Mouse (Mus musculus) urinary bladder, adult 2 months (tissue): ENCODE measurements around the gene Trabd2b. TPM values are rescaled to one million over a fixed set of nuclear protein-coding genes. Genes with fewer than 3 reads are reported as not detected.

Experiments used
- DNase-seq: peaks from one replicate; pipeline ENCODE4 v3.0.0; 2022; ENCODE audit warnings: low spot score
- polyA plus RNA-seq: library from polyadenylated mRNA; depleted of rRNA; stranded (reverse); fragments of >200 nt; gene quantifications from 2 replicates; pipeline ENCODE4 v1.2.3, GENCODE M21; 2012

The Trabd2b gene
- polyA plus RNA-seq, 1 experiment = 6.1 TPM

DNA sequence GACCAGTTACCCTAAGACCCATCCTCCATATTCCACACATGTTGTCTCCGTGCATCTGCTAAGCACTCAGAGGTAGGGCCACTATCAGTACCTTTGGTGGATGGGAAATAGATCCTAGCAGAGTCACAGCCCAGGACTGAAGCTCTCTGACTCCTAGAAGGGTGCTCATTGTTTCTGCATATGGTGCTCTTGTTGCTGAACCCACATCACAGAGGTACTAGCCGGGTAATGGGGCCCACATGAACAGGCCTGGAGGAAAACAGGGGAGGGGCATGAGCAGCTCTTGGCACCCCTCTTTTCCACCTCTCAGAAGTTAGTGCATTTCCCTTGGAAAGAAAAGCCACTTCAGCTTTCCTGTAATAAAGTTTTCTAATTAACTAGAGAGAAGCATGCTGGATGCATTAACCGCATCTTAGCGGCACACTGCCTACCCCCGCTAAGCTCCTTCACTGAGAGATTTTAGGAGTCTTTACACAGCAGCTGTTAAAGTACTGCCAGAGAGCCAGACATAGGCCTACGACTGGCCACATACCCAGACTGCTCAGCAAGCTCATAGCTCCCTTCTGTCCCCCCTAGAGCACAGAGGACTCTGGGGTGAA lies 131.0 kb downstream of the Trabd2b start:
- no peak for DNase-seq

DNA sequence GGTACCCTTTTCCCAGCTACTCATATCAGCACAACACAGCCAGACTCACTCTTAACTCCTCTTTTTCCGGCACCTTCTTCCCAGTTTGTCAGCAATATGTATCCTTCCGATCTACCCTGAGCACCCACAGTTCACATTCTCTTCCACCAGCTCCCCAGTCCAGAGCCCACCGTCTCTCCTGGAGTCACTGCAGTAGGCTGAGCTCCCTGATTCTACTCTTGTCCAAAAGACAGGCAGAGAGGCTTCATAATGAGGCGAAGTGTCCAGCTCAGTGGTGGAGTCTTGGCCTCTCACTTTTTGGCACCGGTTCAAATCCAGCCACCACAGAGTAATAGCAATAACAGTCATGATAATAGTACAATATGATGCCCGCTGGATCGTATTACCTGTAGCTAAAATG lies 133.5 kb downstream of the Trabd2b start:
- no peak for DNase-seq

DNA sequence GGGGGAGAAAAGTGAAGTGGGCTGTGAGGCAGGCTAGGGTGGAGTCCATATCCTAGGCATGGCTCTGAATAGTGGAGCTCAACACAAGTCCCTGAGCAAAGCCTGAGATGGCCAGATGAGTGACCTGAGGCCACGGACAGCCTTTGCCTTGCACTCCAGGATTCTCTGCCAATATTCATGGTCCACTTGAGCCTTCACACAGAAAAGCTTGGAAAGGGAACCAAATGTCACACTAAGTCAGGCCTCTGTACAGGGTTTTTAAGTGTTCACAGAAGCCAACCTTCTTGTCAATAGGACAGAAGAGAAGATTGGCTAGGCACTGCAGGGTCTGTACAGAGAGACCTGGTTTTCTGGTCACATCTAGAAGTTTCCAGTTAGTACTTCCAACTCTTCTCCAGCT lies 134.7 kb downstream of the Trabd2b start:
- no peak for DNase-seq

DNA sequence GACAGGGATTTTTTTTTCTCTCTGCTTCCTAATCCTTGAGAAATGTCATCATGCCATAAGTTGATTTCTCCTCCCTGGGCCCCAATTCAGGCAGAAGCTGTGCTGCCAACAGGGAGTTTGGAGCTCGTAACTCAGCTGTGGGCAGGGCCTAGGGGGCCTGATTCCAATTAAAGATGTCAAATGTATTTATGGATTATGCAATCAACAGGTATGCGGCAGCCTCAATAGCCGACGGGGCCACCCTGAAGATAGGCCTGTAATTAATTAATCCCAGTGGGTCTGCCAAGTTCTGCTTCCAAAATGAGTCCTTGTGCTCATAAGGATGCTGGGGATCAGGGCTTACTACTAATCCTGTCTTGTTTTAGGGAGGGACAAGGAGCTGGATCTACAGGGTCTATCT lies 135.6 kb downstream of the Trabd2b start:
- DNase-seq = no peak

DNA sequence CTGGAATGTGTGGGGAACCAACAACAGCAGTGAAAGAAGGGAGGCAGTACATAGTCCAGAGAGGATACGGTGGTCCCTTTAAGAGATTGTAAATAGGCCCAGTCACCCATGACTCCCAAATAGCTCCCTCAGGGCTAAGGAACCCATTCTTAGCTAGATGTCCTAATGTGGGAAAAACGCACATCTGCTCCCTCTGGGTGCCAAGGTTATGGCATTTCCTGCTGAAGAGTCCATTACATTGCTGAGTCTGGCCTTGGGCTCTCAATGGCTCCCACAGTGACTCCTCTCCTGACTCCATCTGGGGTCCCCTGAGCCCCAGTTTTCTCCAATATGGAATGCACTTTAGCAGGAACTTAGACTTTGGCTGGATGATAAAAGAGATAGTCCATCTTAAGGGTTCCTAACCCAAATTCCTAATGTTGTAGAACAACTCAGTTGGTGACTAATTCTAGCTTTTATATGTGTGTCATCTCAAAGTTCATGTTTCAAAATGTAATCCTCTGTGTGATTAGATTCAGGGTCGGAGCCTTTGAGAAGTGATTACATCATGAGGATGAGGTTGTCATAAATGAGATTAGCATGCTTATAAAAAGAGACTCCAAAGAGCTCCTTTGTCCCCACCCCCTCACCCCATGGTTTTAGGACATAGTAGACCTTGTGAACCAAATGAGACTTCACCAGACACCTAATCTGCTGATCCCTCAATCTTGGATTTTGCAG lies 139.1 kb downstream of the Trabd2b start:
- DNase-seq = no peak

DNA sequence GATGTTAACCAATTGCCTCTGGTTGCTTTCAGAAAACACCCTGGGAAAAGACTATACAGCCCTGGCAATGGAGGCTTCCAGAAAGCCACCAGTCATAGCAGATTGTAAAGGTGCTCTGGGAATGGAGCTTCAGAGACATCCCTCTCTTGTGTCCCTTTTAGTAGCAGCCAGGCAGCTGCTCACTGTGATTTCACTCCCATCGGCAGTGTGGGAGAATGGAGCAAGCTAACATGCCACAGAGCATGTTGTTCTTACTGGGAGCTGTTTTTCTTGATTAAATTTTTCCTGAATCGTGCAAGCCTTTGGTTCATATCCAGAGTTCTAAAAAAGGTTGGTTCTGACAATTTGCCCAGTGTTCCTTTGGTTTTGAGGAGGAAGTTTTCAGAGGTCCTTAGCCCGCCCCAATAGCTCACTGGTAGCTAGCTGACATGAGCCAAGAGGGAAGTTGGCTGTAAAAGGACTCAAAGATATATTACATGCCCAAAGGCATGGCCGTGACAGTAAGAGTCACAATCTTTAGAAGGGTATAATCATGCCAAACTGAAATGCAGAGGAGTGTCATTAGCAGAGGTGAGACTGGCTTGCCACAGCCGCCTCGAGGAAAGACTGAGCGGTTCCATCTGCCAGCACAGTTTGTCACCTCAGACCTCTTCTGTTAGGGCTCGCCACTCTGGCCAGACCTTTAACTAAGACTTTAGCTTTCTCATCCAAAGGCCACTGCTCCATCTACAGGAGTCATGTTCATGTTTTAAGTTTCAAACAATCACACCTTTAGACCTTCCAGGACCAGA lies 141.3 kb downstream of the Trabd2b start:
- DNase-seq = no peak

DNA sequence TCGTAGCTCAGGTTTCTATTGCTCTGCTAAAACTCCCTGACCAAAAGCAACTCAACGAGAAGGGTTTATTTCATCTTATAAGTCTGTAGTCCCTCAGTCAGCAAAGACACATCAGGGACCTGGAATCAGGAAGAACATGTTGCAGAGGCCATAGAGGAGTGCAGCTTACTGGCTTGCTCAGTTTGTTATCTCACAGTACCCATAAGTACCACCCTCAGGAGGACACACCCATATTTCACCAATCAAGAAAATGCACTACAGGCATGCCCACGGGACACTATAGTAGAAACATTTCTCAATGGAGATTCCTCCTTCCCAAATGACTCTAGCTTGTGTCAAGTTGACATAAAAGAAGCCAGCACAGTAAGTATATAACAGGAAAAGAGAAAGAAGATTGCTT lies 143.0 kb downstream of the Trabd2b start:
- no peak for DNase-seq

DNA sequence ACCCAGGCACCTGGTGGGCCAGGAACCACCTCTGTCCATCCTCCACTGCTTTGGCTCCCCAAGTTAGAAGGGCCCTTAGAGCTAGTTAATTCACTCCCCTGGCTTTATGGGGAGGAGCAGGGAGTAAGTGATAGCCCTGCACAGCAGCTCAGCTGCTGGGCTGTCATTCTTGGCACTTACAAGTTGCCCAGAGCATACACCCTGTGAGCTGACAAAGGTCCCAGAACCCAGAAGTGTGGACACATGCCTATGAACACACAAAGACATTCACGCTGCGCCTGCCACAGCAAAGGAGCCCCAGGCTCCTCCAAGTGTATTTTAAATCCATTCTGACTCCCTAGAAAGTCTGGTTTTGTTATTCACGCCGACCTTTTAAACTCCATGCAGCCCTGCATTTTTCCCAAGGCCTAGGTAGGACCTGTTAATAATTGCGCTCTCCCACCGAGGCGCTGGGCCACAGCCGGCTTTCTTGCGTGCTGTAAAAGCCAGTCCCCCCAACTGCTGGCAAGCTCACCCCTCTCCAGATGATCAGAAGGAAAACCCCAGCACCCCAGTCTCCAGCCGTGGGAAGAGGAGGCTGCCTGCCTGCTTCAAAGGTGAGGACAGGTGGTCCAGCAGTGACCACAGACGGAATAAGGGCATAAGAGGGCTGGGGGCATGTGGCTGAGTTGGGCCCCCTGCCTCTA lies 144.1 kb downstream of the Trabd2b start:
- DNase-seq = no peak

DNA sequence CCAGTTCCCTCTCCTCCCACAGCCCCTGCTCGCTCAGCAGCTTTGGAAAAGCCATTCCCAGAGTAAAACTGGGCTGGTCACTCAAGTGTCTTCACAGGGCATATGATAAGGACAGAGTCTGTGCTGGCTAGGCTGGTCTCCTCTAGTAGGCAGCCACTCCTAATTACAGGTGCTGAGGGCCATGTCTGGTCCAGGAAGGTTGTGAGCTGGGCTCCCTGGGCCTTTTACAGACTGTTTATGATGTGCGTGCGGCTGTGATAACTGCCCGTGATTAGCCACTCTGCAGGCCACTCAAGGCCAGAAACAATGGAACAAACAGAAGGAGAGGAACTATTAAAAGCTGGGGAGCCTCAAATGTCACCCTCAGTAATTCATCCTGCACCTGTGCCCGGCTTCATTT lies 150.4 kb downstream of the Trabd2b start:
- no peak for DNase-seq

DNA sequence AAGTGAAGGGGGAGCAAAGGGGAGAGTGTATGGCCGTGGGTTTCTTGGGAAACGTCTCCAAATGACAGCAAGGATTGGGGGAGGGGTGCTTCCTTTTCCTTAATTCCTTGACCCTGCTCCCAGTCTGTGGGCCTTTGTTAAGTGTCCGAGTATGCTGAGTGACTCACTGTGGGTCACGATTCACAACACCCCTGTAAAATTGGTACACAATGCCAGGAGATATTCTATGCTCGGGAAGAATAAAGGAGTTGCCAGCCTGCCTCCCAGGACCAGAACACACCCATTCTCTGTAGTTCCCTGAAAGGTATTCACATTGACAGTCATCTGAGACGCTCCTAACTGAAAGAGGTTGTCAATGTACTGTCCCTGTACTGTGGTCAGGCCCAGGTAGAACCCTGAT lies 151.2 kb downstream of the Trabd2b start:
- DNase-seq = no peak

DNA sequence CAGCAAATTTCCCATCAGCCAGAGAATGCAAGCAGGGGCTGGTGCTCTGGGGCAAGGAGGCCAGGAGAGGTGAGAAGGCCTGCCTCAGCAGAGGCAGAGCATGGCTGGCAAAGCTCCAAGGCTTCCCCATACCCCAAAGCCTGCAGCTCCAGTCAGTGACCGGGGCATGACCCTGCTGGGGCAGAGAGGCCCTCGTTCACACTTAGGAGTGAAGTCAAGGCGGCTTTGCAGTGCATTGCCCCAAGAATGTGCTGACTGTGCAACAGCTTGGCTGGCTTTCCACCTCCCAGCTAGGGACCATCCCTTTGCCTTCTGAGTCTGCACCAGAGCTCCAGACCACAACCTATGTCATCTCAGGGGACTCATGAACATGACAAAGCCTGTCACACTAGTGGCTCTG lies 152.0 kb downstream of the Trabd2b start:
- no peak for DNase-seq

DNA sequence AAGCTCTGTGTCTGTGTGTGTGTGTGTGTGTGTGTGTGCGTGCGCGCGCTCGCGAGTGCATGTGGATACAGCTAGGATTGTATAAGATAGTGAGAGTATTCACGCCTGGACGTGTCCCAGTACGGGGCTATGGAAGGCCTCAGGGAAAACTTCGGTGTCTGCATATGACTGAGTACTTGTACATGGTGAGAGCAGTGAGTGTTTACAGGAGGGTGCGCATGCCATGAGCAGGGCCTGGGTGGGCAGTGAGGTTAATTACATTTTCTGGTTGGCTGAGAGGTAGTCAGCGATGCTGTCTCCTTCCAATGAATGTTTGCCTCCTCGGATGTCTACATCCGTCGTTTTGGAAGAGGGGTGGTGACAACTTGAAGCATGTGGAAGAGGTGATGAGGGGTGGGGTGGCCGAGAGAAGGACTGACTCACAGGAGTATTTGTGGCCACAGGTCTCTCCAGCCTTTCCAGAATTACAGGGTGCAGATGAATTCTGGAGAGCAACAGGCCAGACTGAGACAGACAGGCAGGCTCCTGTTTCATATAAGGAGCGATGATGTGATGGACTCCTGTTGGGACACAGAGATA lies 154.2 kb downstream of the Trabd2b start:
- no peak for DNase-seq

DNA sequence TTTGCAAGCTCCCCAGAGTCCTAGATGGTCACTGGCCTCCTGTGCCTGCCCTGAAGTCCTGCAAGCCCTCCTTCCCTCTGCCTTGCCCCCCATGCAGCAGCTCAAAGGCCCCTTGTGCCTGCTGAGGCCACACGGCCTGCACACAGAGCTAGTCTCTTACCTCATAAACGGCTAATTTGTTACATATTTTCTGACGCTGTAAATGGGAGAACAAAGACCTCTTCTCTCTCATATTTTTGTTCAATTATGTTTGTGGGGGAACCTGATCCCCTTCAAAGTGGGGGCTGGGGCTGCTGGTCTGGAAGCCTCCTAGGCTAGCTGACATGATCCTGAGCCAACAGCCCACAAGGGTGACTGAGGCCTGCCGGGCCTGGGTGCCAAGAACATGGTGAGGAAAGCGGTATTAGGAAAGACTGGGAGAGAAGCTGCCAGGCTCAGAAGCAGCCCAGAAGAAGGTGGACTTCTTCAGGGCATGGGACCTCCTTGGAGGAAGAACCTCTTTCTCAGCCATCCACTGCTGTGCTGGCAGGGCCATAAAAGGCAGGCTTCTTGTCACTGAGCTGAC lies 157.7 kb downstream of the Trabd2b start:
- no peak for DNase-seq

DNA sequence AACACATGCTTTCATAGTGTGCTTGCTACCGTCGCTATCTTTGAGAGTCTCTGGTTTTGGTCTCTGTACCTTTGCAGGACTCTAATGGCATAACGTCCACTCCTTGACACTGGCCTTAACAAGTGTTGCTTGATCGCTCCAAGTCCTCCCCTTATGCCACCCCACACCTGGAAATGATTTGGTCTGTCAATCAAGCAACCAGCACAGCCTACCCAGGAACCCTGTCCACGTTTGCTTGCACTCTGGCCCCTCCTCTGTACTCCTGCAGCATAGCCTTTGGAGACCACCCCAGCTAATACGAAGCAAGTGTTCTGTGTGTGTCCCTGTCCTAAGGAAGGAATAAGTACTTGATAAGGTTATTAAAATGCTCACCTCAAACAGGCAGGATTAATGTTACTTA lies 161.1 kb downstream of the Trabd2b start:
- DNase-seq = no peak

DNA sequence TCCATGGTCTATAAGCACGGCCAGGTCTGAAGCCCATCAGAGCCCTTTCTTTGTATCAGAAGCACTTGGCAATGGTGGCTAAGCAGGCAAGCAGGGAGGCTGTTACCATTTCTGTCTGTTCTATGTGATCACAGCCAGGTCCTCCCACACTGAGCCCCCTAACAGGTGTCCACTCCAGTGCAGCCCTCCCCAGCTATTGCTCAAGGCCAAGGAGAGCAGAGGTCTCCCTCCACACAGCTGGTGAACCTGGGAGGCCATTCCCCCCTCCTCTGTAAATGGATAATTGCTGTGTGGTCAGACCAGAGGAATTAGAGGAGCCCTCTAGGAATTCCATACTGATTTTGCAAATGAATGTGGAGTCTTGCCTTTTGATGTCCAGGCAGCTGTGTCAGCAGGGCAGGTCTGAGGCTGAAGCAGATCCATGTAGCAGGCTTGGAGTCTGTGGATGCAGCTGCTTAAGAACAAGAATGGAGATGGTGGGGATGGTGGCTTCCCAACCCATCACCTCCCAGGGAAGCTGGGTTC lies 161.6 kb downstream of the Trabd2b start:
- DNase-seq = no peak

DNA sequence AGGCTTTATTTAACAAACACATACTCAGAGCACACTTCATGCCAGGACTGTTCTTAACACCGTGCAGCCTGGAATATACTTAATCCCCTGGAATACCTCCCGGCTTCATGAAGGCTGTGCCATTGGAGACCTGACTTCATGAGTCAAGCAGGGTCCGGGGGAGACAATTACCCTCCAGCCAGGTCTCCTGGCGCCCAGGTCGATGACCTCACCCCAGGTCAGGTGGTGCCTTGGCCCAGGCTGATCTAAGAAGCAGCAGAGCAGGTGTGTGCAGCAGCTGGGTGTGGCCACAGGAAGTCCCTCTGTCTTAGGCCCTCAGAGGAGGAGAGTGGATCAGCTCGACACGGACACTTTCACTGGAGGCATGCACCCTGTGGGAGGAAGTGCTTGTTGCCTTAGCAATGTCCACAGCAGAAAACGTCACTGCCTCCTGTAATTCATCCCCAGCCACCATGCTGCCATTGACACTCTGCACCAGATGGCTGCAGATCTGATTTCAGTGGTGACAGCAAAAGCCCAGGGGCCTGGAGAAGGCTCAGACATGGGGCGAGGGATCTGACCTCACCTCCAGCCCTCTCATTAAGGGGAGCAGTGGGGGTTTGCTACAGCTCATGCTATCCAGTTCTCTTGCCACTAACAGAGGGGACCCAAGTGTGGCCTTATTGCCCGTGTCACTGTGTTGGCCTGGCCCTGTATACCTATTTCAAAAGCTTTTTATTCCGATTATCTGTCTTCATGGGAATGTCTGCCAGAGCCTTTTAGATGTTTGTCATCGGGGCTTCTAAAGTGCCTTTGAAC lies 171.8 kb downstream of the Trabd2b start:
- DNase-seq = no peak

DNA sequence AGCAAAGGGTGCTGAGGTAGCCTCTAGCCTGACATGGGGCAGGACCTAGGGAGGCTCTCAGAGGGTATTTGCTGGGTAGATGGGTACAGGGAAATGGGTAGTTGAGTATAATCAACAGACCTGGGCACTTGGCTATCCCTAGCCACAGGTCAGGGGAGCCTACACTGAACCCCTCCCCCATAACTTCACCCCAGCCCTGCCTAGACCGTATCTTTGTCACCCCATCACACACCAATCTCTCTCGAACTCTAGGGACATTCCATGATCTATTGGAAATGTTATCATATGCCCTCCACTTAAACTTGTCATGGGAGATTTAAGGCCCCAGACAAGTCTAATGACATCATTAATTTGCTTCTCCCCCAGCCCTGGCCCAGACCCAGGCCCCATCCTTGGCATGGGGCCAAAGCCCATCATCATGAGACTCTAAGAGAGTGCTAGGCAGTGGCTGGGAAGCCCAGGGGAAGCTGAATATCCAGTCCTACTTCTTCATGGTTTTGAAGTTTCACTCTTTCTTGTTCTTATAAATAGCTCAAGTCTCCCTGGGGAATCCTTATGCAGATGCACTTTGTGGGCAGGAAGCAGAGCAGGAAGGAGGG lies 177.1 kb downstream of the Trabd2b start:
- no peak for DNase-seq

DNA sequence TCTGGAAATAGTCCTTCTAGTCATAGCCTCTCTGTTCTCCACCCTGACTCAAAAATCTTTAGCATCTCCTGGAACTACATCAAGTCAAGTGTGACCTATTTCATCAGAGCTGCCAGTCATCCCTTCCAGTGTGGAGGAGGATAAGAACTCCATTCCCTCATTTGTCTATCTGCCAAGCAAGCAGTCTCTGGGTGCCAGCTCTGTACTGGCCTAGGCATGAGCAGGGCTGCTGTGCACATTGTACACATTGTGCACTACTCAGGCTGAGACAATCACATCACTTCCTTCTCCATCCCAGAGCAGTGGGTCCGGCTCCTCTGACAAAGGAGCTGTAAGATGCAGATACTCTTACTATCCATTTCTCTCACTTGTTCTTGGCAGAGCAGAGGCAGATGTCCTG lies 178.2 kb downstream of the Trabd2b start:
- DNase-seq = no peak

DNA sequence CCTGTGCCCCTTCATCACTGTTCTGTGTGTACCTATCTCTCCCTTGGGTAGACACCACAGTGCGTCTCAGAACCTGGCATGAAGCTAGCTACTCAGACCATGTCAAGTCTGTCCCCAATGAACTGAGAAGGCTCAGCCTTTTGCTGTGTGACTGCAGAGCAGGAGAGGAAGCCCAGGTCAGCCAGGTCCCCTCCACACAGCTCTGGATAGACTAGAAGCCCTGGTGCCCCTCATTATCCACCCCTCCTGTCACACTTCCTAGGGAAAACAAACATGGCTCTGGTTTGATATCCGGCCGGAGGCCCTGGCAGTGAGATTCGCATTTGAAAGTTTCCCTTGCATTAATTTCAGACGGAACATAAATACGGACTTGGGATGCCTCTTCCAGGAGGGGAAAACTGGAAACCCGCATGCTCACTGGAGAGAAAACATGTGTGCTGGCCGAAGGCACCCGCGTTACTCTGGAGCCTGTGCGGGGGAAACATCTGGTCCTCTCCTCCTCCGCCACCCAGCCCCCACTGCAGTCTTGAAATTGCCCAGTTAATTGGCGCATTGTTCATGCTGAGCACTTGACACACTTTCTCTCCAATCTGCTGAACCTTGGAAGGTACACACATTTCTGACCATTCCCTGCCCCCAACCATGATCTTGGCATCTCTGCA lies 187.2 kb downstream of the Trabd2b start:
- no peak for DNase-seq
